Mouse (Mus musculus): ENCODE results near the gene Zfp786. TPM values are rescaled to one million over a fixed set of nuclear protein-coding genes. Genes with fewer than 3 reads are reported as not detected.
"Not testable (repeated sequence)": the region's sequence is repeated elsewhere in the genome, so short reads cannot be mapped to it uniquely, and the experiment has no call there.

Gene Zfp786
- polyA plus RNA-seq, 1 experiment from 2014 or later: 3.1 TPM

- 20% methylated on average over 2 of the region's 2 CpGs for WGBS
- Histone ChIP-seq H3K9me3 (ENCODE audit: control insufficient read depth, low read length) (no peaks in the 10 kb centered on the region), H3K9ac (ENCODE audit: low read depth, low read length) (no peak overlapping the region), H3K27me3 (ENCODE audit: control insufficient read depth, insufficient read depth, low read length) (no peaks in the 10 kb centered on the region), H3K4me2 (replicated peaks; ENCODE audit: low read depth, low read length) (peak overlapping the region; percentile 40), H3K36me3 (ENCODE audit: control insufficient read depth, insufficient read depth, low read length) (no peaks in the 10 kb centered on the region), H3K4me3 (ENCODE audit: low read length) (peak overlapping the region; percentile 54), H3K27ac (ENCODE audit: low read depth, low read length) (no peak overlapping the region), H3K4me1 (ENCODE audit: control insufficient read depth, insufficient read depth, low read length) (no peaks in the 10 kb centered on the region)
- no peak for ATAC-seq (ENCODE audit: low FRiP score, low TSS enrichment)
These were observed 50.1 kb downstream of the Zfp786 start for GRCm38 (mm10) chr6:47780576-47781013.

- H3K9me3 ChIP-seq (ENCODE audit: control insufficient read depth, low read length); H3K36me3 ChIP-seq (ENCODE audit: control insufficient read depth, insufficient read depth, low read length); H3K9ac ChIP-seq (ENCODE audit: low read depth, low read length); H3K4me2 ChIP-seq (replicated peaks; ENCODE audit: low read depth, low read length); H3K4me3 ChIP-seq (ENCODE audit: low read length); H3K27me3 ChIP-seq (ENCODE audit: control insufficient read depth, insufficient read depth, low read length); H3K27ac ChIP-seq (ENCODE audit: low read depth, low read length); H3K4me1 ChIP-seq (ENCODE audit: control insufficient read depth, insufficient read depth, low read length); ATAC-seq (ENCODE audit: low FRiP score, low TSS enrichment): not testable (repeated sequence)
- 68% methylated on average over 6 of the region's 19 CpGs for WGBS
These were observed 58.9 kb downstream of the Zfp786 start for GRCm38 (mm10) chr6:47771760-47772159.

GRCm38 (mm10) chr6:47771113-47771512, 59.6 kb downstream of the Zfp786 start:
- not testable (repeated sequence) for H3K4me2 ChIP-seq (replicated peaks; ENCODE audit: low read depth, low read length); H3K27ac ChIP-seq (ENCODE audit: low read depth, low read length); H3K4me3 ChIP-seq (ENCODE audit: low read length); H3K27me3 ChIP-seq (ENCODE audit: control insufficient read depth, insufficient read depth, low read length); H3K36me3 ChIP-seq (ENCODE audit: control insufficient read depth, insufficient read depth, low read length); H3K9ac ChIP-seq (ENCODE audit: low read depth, low read length); H3K9me3 ChIP-seq (ENCODE audit: control insufficient read depth, low read length); ATAC-seq (ENCODE audit: low FRiP score, low TSS enrichment); H3K4me1 ChIP-seq (ENCODE audit: control insufficient read depth, insufficient read depth, low read length)
- WGBS: 72% methylated on average over 12 of the region's 12 CpGs

- H3K9me3 ChIP-seq (ENCODE audit: control insufficient read depth, low read length); H3K4me3 ChIP-seq (ENCODE audit: low read length); H3K9ac ChIP-seq (ENCODE audit: low read depth, low read length); H3K36me3 ChIP-seq (ENCODE audit: control insufficient read depth, insufficient read depth, low read length); H3K27me3 ChIP-seq (ENCODE audit: control insufficient read depth, insufficient read depth, low read length); H3K27ac ChIP-seq (ENCODE audit: low read depth, low read length); H3K4me2 ChIP-seq (replicated peaks; ENCODE audit: low read depth, low read length); H3K4me1 ChIP-seq (ENCODE audit: control insufficient read depth, insufficient read depth, low read length); ATAC-seq (ENCODE audit: low FRiP score, low TSS enrichment): not testable (repeated sequence)
- 75% methylated on average over 4 of the region's 4 CpGs for WGBS
These were observed 60.8 kb downstream of the Zfp786 start for GRCm38 (mm10) chr6:47769861-47770260.

MicroRNAs encoded within 50 kb of the gene (microRNA counts, 519-probe panel; counts per million panel counts)
- microRNA mmu-miR-704: not detected

Small RNAs within 50 kb of the gene (microRNA-seq; reads per million reads assigned to microRNA genes)
- gene Mir704: not detected

Other genes with a start within 250 kb of the Zfp786 start
- gene Ezh2, start 235.5 kb downstream of the Zfp786 start, polyA plus RNA-seq (2014; fragmentation: Nextera tagmentation; extraction: Ambion mirVana): 114 and 144 TPM in 2 replicates
- gene Pdia4, start 17.4 kb downstream of the Zfp786 start, polyA plus RNA-seq (2014; fragmentation: Nextera tagmentation; extraction: Ambion mirVana): 228 and 351 TPM in 2 replicates
- 8.6 and 11.6 TPM in 2 replicates for gene Zfp398, start 4.8 kb upstream of the Zfp786 start, polyA plus RNA-seq (2014; fragmentation: Nextera tagmentation; extraction: Ambion mirVana)
- gene Zfp282, start 46.3 kb upstream of the Zfp786 start, polyA plus RNA-seq (2014; fragmentation: Nextera tagmentation; extraction: Ambion mirVana): 10.8 and 14.5 TPM in 2 replicates
- gene Zfp212, start 89.6 kb upstream of the Zfp786 start, polyA plus RNA-seq (2014; fragmentation: Nextera tagmentation; extraction: Ambion mirVana): 11.6 and 15.3 TPM in 2 replicates
- gene Zfp956, start 122.5 kb upstream of the Zfp786 start, polyA plus RNA-seq (2014; fragmentation: Nextera tagmentation; extraction: Ambion mirVana): 6.6 and 8.2 TPM in 2 replicates
- gene Zfp777, start 218.0 kb upstream of the Zfp786 start, polyA plus RNA-seq (2014; fragmentation: Nextera tagmentation; extraction: Ambion mirVana): 11.2 and 11.9 TPM in 2 replicates